Mouse (Mus musculus) CD8-positive naive resting alpha-beta T cell, adult 2 months (primary cell): ENCODE results near the gene Fbxw21.
A peak's percentile ranks its signal among the peaks of the same experiment; 100 is the strongest.
"Not testable (repeated sequence)": the region's sequence is repeated elsewhere in the genome, so short reads cannot be mapped to it uniquely, and the experiment has no call there.

Experiments used
- DNase-seq, 2 experiments: peaks; one replicate each; pipeline ENCODE4 v3.0.0; 2022; ENCODE audit warnings: low read depth in 2 of 2, low spot score in 2 of 2

The Fbxw21 gene

DNA sequence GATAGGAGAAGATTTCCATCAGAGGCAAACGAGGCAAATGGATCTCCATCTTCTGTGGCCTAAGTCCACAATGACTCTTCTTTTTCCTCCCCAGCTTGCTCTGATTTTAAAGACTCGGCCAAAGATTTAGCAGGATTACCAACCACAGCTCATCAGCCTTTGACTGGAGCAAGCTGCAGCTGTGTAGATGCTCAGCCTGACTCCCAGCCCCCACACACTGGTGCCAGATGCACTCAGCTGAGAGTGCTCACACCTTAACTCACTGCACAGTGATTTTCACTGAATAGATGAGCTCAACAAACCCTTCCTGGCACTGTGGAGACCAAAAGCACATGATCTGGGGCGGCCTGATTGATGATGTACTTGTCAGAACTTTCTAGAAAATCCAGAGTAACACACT, at the start of gene Fbxw21:
Gene Fbxw21, minus strand, starts transcription at position 101 of the 400 bp plus-strand sequence.
- no peak for DNase-seq

DNA sequence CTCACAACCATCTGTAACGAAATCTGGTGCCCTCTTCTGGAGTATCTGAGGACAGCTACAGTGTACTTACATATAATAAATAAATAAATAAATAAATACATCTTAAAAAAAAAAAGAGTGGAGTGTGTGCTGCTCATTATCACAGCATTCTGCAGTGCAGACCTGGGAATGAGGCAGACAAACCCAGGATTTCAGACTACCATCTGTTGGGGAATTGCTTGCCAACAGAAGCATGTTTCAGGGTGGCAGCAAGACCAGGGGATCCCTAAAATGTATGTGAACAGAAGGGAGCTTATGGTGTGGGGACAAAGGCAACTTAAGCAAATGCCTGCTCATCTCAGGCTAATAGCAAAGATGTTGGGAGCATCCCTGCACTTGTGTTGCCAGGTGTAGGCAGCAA, 39.5 kb upstream of the Fbxw21 start:
- DNase-seq, result not testable (repeated sequence)

DNA sequence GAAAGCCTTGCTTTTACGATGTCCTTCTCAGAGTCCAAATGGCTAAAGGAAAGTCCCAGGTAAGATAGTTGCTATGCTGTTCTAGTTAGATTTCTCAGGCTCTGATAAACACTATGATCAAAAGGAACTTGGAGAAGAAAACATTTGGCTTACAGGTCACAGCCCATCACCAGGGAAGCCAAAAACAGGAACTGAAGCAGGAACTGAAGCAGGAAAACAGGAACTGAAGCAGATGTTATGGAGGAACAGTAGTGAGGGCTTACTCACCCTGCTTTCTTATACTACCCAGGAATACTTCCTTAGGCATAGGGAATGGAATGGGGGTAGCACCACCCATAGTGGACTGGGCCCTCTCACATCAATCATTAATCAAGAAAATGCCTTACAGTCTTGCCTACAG, 38.5 kb upstream of the Fbxw21 start:
- no peak for DNase-seq

DNA sequence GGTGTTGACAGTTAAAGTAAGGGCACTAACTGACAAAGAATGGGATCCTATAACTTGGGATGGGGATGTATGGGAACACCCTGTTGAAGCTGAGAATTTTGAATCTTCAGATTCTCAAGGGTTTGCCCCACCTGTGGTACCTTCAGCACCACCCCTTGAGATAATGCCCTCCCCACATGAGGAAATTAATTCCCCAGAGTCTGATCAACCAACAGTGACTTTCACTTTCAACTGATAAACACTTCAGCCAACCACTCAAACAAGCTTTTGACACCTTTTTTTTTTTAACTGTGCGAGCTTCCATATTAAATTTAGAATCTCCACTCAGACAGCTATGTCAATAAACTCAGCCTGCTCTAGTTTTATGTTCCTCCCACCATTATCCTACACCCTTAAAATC, 37.5 kb upstream of the Fbxw21 start:
- DNase-seq, result no peak

DNA sequence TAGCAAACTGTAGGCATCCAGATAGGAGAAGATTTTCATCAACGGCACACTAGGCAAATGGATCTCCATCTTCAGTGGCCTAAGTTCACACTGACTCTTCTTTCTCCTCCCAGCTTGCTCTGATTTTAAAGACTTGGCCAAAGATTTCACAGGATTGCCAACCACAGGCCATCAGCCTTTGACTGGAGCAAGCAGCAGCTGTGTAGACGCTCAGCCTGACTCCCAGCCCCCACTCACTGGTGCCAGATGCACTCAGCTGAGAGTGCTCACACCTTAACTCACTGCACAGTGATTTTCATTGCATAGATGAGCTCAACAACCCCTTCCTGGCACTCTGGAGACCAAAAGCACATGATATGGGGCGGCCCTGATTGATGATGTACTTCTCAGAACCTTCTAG, 34.0 kb upstream of the Fbxw21 start, which contains the start of gene Fbxw13:
Gene Fbxw13, minus strand, starts transcription at position 101 of the 400 bp plus-strand sequence.
- not testable (repeated sequence) for DNase-seq

DNA sequence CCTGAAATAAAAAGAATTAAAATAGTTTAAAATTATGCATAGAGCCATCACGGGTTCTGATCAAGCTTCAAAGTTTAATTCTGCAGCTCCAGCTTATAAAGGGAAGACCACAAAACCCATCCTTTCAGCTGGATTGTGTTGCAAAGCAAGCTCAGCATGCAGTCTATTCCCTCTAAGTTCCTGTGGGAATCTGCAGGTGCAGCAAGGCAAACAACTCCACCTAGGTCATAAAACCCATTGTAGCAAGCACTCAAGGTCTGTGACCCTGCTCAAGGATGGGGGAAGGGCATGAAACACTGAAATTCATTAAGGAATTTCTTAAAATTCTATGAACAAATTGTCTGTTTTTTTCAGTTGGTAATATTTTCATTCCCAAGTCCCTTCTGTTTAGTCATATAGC, 15.4 kb upstream of the Fbxw21 start:
- no peak for DNase-seq

DNA sequence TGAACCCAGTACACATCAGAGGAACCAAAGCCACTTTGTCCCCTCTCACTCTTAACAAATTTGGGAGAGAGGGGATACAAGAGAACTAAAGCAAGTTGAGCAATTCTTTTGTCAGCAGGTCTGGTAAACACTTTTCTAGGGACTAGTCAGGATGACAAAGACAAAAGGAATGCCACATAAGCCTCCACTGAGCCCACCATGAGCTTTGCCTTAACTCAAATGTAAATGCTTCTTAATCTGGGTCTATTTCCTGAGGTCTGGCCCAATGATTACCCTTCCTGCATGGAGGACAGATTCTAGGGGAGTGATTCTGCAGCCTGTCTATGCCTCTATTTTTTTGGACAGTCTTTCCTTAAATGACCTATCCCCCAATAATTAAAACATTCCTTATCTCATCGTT, 14.5 kb upstream of the Fbxw21 start:
- DNase-seq, result no peak

DNA sequence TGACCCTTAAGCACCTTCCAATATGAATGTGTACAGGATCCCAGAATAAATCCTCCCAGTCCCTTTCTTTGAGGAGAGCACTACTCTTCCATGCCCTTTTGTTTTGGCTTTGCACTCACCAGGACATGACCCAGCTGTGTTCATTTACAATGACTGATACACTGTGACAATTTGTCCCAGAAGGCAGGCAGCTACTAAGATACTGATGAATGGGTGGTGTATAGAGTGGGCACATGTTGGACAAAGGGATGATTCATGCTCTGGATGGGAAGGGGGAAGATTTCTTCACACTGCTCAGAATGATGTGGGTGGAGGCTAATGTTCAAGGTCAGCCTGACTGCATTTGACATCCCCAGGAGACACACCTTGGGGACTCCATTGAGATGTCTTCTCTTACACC, 5.5 kb upstream of the Fbxw21 start:
- no peak for DNase-seq

DNA sequence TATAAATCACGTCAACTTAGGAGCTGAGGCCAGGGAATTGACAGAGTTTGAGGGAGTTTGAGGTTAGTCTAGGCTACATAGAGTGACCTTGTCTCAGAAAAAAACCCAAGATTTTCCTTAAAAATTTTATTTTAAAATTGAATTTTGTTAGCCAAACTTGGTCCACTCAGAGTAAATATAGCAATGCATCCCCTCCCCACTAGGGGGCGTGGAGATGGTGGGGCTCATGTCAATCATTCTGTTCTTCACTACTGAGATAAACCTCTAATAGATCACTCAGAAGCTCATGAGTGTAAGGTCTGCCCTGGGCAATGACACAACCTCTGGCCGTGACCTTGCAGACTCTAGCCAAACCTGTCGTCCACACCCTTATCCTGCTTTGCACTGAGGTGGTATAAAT, 21.4 kb downstream of the Fbxw21 start:
- DNase-seq, result peak; percentile 10 to 21

DNA sequence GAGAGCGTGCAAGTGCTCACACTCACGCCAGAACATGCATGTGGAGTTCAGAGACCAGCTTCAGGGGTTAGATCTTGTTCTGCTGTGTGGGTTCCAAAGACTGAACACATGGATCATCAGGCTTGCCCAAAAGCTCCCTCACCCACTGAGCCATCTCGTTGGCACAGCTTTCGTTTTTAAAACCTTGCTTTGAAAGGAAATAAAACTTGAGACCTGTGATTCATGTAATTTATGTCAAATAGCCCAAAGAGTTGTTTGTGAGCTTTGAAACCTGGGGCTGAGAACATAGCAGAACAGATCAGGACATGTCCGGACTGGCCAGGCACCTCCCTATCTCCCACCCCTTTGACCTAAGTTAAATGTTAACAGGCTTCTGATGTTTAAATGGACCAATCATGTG, 31.8 kb downstream of the Fbxw21 start:
- no peak for DNase-seq

DNA sequence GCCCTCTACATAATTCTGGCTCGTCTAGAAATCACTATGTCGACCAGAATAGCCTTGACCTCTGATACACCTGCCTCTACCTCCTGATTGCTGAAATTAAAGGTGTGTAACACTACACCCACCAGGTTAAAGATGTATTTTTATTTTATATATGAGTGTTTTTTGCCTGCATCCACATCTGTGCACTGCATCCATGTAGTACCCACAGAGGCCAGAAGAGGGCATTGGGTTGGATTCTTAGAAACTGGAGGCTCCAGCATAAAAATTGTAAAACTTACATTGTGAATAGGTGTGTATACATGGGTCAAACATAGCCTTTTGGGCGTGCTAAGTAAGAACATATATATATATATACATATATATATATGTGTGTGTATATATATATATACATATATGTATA, 33.6 kb downstream of the Fbxw21 start:
- DNase-seq, result no peak

DNA sequence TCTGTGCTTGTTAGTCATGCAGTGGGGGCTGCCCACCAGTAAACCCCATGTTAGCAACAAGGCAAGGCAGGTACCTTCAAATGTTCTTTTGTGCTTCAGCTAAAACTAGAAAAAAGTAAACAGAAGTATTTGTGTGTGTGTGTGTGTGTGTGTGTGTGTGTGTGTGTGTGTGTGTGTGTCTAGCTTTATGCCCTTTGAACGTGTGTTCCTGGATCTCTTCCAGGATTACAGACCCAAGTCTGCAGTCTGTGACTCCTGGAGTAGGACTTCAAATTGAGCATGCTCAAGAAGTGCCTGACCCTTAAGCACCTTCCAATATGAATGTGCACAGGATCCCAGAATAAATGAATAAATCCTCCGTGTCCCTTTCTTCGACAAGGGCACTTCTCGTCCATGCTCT, 34.8 kb downstream of the Fbxw21 start:
- DNase-seq, result no peak

DNA sequence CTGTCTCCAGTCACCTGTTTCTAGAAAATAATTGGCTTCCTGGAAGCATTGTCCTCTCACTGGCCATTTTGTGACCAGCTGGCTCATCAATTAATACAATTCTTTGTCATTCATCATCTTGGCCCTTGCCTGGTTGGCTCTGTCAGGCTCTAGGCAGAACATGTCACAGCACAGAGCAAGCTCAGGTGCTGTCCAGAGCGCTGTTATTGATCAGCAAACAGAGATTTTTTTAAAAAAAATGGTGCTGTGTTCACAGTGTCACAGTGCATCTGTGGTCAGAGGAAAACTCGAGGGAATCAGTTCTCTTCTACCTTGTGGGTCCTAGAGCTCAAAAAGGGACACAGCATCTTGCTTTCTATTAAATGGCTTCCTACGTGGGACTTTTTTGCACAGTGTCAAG, 36.4 kb downstream of the Fbxw21 start:
- DNase-seq, result no peak

DNA sequence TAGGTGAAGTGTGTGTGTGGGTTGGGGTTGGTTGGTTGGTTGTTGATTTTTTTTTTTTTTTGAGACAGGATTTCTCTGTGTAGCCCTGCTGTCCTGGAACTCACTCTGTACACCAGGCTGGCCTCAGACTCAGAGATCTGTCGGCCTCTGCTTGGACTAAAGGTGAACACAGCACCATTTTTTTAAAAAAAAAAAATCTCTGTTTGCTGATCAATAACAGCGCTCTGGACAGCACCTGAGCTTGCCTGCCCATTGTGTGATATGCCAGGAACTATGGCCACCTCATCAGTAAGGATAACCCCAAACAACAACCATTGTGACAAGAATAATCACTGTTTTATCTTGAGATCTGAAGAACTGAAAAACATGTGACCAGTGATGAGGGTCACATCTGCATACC, 36.8 kb downstream of the Fbxw21 start:
- no peak for DNase-seq

DNA sequence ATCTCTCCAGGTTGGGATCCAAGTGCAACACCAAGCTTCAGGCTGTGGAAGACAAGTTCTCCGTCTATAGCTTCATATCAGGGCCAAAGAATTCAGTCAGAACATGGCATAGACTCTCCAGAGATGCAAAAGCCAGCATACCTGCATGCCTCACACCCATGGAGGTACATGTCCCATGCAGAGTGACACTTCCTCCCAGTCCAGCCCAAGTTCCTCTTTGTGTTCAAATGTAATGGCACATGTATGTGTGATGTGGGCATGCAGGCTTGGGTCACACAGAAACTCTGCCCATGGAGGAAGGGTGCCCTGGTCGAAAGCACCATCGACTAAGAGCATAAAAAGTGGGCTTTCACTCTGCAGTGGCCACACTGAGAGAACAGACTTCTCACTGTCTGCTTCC, 37.7 kb downstream of the Fbxw21 start:
- DNase-seq, result no peak

DNA sequence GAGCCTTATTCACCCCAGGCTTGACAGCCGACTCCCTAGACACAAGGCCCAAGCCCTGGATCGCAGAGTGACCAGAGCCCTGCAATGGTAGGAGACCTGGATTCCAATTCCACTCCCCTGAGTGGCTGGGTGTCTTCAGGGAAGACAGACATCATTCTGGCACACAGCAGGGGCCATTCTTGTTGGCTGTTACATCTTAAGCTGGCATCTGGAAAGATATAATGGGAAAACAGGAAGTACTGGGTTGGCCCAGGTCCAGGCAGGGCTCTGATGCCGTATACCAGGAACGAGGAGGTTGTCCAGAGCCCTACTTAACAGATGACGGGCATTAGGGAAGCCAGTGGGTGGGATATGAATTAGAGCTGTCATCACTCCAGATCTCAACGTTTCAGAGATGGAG, 38.6 kb downstream of the Fbxw21 start:
- no peak for DNase-seq

DNA sequence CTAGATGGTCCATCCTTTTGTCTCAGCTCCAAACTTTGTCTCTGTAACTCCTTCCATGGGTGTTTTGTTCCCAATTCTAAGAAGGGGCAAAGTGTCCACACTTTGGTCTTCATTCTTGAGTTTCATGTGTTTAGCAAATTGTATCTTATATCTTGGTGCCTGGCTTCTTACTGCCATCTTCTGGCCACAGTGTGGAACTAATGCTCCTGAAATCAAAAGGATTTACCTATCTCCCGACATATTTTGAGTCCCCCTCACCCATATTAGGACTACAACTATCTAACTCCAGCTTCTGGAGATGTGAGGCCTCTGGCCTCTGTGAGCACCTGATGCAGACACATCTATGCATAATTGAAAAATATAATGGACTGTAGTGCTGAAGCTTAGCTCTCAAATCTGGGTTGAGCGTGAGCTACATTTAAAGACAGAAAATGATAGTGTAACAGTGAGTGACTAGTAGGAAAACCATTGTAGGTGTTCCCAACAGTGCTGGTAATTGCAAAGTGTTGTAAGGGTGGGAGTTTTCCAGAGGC, 39.2 kb downstream of the Fbxw21 start:
- peak; percentile 33 to 58 for DNase-seq

DNA sequence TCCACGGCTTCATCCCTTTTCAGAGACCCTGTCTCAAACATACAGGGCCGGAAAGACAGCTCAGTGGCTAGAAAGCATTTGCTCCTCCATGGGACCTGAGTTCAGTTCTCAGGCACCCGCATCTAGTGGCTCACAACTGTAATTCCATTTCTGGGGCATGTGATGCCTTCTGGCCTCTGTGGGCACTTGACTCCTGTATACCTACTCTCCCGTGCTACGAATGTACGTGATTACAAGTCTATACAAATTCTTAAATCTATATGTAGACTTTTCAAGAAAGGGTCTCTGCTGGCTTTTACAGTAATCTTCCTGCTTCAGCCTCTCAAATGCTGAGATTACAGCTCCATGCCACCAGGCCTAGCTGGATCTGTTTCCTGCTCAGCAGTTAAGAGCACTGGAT, 40.9 kb downstream of the Fbxw21 start:
- no peak for DNase-seq

DNA sequence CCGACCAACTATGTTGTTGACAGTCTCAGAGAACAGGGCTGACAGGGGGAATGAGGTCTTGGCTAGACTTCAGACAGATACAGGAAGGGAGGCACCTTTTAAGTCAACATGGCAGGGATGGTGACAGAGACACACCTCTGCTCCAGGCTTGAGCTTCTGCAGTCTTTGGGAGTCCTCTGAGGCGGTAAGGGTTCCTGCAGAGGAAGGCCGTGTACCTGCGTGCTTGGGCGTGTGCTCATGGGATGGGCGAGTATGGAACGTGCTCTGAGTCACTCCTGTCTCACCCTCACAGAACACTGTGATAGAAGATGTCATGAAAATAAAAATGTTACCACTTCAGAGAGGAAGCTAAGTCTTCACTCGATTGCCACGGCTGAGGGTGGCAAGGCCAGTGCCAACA, 42.3 kb downstream of the Fbxw21 start:
- DNase-seq, result no peak

DNA sequence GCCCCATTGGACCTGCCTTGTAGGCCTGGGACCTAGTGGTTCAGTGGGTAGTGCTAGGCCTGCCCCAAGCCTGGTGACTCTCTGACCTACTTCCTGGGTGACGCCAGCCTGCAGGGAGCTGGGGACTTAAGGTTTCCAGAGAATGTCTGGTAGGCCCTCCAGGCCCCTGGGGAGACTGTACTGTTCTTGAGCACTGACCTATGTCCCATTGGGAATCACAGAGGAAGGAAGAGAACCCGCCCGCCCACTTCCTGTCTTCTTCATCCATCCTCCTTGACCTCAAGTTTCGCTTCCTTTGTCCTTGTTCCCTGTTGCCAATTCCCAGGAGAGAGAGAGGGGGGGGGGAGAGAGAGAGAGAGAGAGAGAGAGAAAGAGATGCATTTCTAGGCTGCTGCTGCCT, 43.7 kb downstream of the Fbxw21 start:
- DNase-seq, result no peak

DNA sequence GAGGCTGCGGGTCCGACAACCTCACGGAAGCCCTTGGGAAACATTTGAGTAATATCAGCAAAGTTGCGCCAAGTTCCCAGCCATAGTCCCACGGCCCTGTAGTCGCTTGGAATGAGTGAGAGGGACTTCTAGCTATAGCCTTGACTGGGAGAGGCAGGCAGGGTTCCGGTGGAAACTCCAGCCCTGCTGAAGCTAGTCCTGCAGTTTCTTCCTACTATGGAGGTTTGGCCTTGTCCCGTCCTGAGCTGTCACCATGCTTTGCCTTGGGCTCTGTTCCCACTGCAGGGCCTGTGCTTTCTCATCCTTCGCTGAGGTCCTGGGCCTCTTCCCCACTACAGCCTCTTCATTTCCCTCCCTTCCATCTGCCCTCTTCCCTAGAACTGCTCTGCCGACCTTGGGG, 45.6 kb downstream of the Fbxw21 start:
- DNase-seq, result no peak

DNA sequence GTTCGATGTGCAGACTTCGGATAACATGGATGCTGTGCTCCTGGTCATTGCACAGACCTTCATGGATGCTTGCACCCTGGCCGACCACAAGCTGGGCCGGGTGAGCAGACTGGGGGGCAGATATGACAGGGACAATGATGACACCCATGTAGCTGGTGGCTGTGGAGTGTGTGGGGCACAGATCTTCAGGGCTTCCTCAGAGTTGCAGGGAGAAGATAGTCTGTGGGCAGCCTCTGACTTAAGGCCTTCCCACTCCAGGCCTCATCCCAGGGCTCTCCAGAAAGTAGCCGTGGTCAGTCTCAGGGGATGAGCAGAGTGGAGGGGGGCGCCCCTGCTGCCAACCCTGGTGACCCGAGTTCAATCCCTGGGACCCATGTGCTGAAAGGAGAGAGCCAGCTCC, 47.0 kb downstream of the Fbxw21 start:
- DNase-seq, result no peak

DNA sequence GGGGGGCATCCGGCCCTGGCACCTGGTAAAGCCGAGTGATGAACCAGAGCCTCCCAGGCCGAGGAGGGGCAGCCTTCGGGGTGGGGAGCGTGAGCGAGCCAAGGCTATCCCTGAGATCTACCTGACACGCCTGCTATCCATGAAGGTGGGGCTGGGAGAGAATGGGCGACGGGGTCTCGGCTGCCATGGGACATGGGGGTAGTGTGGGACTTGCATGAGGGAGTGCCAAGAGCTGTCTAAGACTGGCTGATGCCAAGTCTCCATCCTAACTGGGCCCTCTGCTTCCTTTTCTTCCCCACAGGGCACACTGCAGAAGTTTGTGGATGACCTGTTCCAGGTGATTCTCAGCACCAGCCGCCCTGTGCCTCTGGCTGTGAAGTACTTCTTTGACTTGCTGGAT, 47.6 kb downstream of the Fbxw21 start:
- DNase-seq, result no peak

DNA sequence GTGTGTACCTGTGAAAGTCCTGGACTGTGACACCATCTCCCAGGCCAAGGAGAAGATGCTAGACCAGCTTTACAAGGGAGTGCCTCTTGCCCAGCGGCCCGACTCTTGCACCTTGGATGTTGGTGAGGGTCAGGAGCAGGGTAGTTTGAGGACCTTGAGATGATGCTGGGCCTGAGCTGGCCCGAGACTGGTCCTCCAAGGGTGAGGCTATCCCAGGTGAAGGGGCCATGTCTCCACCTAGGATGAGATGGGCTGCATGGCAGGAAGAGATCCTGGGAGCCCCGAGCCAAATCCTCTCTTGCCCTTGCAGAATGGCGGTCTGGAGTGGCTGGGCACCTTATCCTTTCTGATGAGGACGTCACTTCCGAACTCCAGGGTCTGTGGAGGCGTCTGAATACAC, 48.5 kb downstream of the Fbxw21 start:
- no peak for DNase-seq
